Mouse (Mus musculus) liver, embryonic 16.5 days (tissue): Measurements from ENCODE around the gene Cabp4. TPM values are rescaled to one million over a fixed set of nuclear protein-coding genes. Genes with fewer than 3 reads are reported as not detected.

Source experiments
- ATAC-seq: fragments of 200-750 bp; cut with Nextera tagmentation; 2 replicates; pipeline ENCODE4 v1.8.0; 2017; ENCODE audit warnings: low read depth, mild to moderate bottlenecking, moderate number of reproducible peaks, moderate library complexity
- H3K27ac ChIP-seq: fragments of 300-500 bp; sonication (generic); 2 replicates; pipeline ENCODE4 v1.5.1; 2014; ENCODE audit warnings: mild to moderate bottlenecking, low read length
- H3K27me3 ChIP-seq: fragments of 300-500 bp; sonication (generic); 2 replicates; pipeline ENCODE4 v1.6.1; 2014; ENCODE audit warnings: low read depth, low read length, mixed read lengths; ENCODE audit not compliant: control insufficient read depth, insufficient read depth
- H3K36me3 ChIP-seq: fragments of 300-500 bp; sonication (generic); 2 replicates; pipeline ENCODE4 v1.6.1; 2014; ENCODE audit warnings: mild to moderate bottlenecking; ENCODE audit not compliant: control insufficient read depth, insufficient read depth
- H3K4me1 ChIP-seq: fragments of 300-500 bp; sonication (generic); 2 replicates; pipeline ENCODE4 v1.6.1; 2014; ENCODE audit warnings: low read depth, low read length, mixed read lengths; ENCODE audit not compliant: control insufficient read depth
- H3K4me2 ChIP-seq: fragments of 300-500 bp; sonication (generic); 2 replicates; pipeline ENCODE4 v1.6.1; 2014; ENCODE audit warnings: low read depth, low read length, mixed read lengths
- H3K4me3 ChIP-seq: fragments of 300-500 bp; sonication (generic); 2 replicates; pipeline ENCODE4 v1.5.1; 2014; ENCODE audit warnings: low read depth, mild to moderate bottlenecking, low read length
- H3K9ac ChIP-seq: fragments of 300-500 bp; sonication (generic); 2 replicates; pipeline ENCODE4 v1.6.1; 2014; ENCODE audit warnings: low read depth, low read length
- H3K9me3 ChIP-seq: fragments of 300-500 bp; sonication (generic); replicated peaks from 2 replicates; pipeline ENCODE4 v1.6.1; 2016; ENCODE audit warnings: low read length; ENCODE audit not compliant: control insufficient read depth
- WGBS: fragments of 180-500 bp; shearing (Covaris S2); extraction: QIAGEN DNeasy Blood & Tissue Kit; methylation state at CpG from one replicate; pipeline ENCODE4 v1.1.7; 2014; ENCODE audit not compliant: insufficient replicate concordance; 5-methylcytosine and 5-hydroxymethylcytosine counted together
- polyA plus RNA-seq: library from polyadenylated mRNA; unstranded; fragments of >200 nt; fragmentation: Nextera tagmentation; extraction: Ambion mirVana; gene quantifications from 2 replicates; pipeline ENCODE4 v1.2.1, GENCODE M21; 2015

Gene Cabp4
- polyA plus RNA-seq, 1 experiment from 2014 or later, result 0.18 TPM

DNA sequence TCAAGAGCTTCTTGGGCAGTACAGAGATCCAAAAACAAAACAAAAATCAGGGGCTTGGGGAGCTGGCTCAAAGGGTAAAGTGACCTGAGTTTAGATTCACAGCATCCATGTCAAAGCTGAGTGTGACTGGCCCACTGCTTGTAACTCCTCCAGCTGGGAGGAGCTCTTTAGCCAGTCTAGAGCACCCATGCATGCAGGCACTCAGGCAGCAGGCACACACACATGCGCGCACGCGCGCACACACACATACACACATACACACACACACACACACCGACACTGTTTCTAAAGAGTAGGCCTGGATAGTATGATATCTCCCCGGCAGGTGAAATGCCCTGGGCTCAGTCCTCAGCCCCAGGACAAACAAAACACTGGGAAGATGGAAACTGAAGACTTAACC lies 26.8 kb downstream of the Cabp4 start:
- no peak for ATAC-seq
- no peak overlapping the region for H3K9ac ChIP-seq
- H3K27me3 ChIP-seq, result no peaks in the 10 kb centered on the region
- H3K4me3 ChIP-seq, result no peak overlapping the region
- peaks cover 11% of the 10 kb centered on the region for H3K36me3 ChIP-seq
- H3K27ac ChIP-seq, result no peak overlapping the region
- 87% methylated on average over 7 of the region's 7 CpGs for WGBS
- H3K4me1 ChIP-seq, result peaks cover 34% of the 10 kb centered on the region
- H3K4me2 ChIP-seq, result no peak overlapping the region
- no peaks in the 10 kb centered on the region for H3K9me3 ChIP-seq

- WGBS, result 78% methylated on average over 11 of the region's 11 CpGs
- ATAC-seq, result no peak
- no peak overlapping the region for H3K4me3 ChIP-seq
These were observed 28.0 kb downstream of the Cabp4 start for GRCm38 (mm10) chr19:4115816-4116215.

GRCm38 (mm10) chr19:4115144-4115543 lies 28.7 kb downstream of the Cabp4 start:
- 85% methylated on average over 10 of the region's 10 CpGs for WGBS
- Histone ChIP-seq H3K4me2 (no peak overlapping the region), H3K4me3 (no peak overlapping the region), H3K27me3 (no peaks in the 10 kb centered on the region), H3K9ac (no peak overlapping the region), H3K36me3 (peaks cover 11% of the 10 kb centered on the region), H3K9me3 (no peaks in the 10 kb centered on the region), H3K27ac (no peak overlapping the region), H3K4me1 (peaks cover 19% of the 10 kb centered on the region)
- no peak for ATAC-seq

More at GRCm38 (mm10) chr19:4115816-4116215, 28.0 kb downstream of the Cabp4 start:
- Histone ChIP-seq H3K36me3 (peaks cover 11% of the 10 kb centered on the region), H3K4me2 (no peak overlapping the region), H3K9me3 (no peaks in the 10 kb centered on the region), H3K4me1 (peaks cover 25% of the 10 kb centered on the region), H3K27me3 (no peaks in the 10 kb centered on the region), H3K27ac (no peak overlapping the region), H3K9ac (no peak overlapping the region)

- H3K4me2 ChIP-seq, result no peak overlapping the region
These were observed 29.3 kb downstream of the Cabp4 start for GRCm38 (mm10) chr19:4114551-4114950.

GRCm38 (mm10) chr19:4113806-4114230 lies 30.0 kb downstream of the Cabp4 start:
- 13% methylated on average over 5 of the region's 5 CpGs for WGBS
- ATAC-seq, result peak; percentile 34
- H3K4me1 ChIP-seq, result peaks cover 19% of the 10 kb centered on the region
- H3K4me3 ChIP-seq, result peak overlapping the region; percentile 7
- peak overlapping the region; percentile 64 for H3K27ac ChIP-seq
- peak overlapping the region; percentile 51 for H3K4me2 ChIP-seq
- H3K9me3 ChIP-seq, result no peaks in the 10 kb centered on the region
- peak overlapping the region; percentile 42 for H3K9ac ChIP-seq
- H3K36me3 ChIP-seq, result peaks cover 11% of the 10 kb centered on the region
- no peaks in the 10 kb centered on the region for H3K27me3 ChIP-seq

More at GRCm38 (mm10) chr19:4114551-4114950, 29.3 kb downstream of the Cabp4 start:
- no peak overlapping the region for H3K9ac ChIP-seq
- no peak for ATAC-seq
- peaks cover 19% of the 10 kb centered on the region for H3K4me1 ChIP-seq
- H3K36me3 ChIP-seq, result peaks cover 11% of the 10 kb centered on the region
- no peak overlapping the region for H3K4me3 ChIP-seq
- H3K27ac ChIP-seq, result no peak overlapping the region
- WGBS, result 85% methylated on average over 10 of the region's 10 CpGs
- no peaks in the 10 kb centered on the region for H3K27me3 ChIP-seq
- no peaks in the 10 kb centered on the region for H3K9me3 ChIP-seq

GRCm38 (mm10) chr19:4113186-4113805 lies 30.5 kb downstream of the Cabp4 start:
- H3K9ac ChIP-seq, result peak overlapping the region; percentile 42
- H3K27ac ChIP-seq, result peak overlapping the region; percentile 64
- WGBS, result 26% methylated on average over 13 of the region's 13 CpGs
- peak overlapping the region; percentile 51 for H3K4me2 ChIP-seq
- peaks cover 11% of the 10 kb centered on the region for H3K36me3 ChIP-seq
- H3K4me3 ChIP-seq, result peak overlapping the region; percentile 7; the same call in 1 of the 2 replicates
- no peaks in the 10 kb centered on the region for H3K9me3 ChIP-seq
- no peaks in the 10 kb centered on the region for H3K27me3 ChIP-seq
- peaks cover 19% of the 10 kb centered on the region for H3K4me1 ChIP-seq
- ATAC-seq, result peak; percentile 73

- Histone ChIP-seq H3K4me2 (no peak overlapping the region), H3K27me3 (no peaks in the 10 kb centered on the region), H3K4me3 (no peak overlapping the region), H3K4me1 (peaks cover 19% of the 10 kb centered on the region), H3K27ac (no peak overlapping the region), H3K36me3 (peaks cover 11% of the 10 kb centered on the region), H3K9ac (no peak overlapping the region), H3K9me3 (no peaks in the 10 kb centered on the region)
- WGBS, result 84% methylated on average over 26 of the region's 26 CpGs
- no peak for ATAC-seq
These were observed 31.5 kb downstream of the Cabp4 start for GRCm38 (mm10) chr19:4112063-4112960.

GRCm38 (mm10) chr19:4108535-4108934 lies 35.3 kb downstream of the Cabp4 start:
- no peak overlapping the region for H3K4me3 ChIP-seq
- H3K4me2 ChIP-seq, result no peak overlapping the region
- H3K9ac ChIP-seq, result no peak overlapping the region
- no peaks in the 10 kb centered on the region for H3K9me3 ChIP-seq
- peaks cover 9% of the 10 kb centered on the region for H3K4me1 ChIP-seq
- no peak overlapping the region for H3K27ac ChIP-seq
- no peaks in the 10 kb centered on the region for H3K36me3 ChIP-seq
- 73% methylated on average over 9 of the region's 9 CpGs for WGBS
- ATAC-seq, result no peak
- no peaks in the 10 kb centered on the region for H3K27me3 ChIP-seq

DNA sequence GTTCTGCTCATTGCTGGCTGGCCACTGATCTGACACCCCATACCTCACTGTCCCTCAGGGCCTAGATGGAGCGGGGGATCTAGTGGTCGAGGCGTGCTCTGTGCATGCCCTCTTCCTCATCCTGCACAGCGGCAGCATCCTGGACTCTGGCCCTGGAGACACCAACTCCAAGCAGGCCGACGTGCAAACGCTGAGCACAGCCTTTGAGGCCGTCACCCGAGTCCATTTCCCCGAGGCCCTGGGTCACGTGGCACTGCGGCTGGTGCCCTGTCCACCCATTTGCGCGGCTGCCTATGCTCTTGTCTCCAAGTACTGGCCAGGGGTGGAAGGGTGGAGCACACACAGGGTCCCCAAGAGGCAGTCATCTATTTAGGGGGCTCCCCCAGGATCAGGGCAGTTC lies 37.2 kb downstream of the Cabp4 start:
- no peak overlapping the region for H3K9ac ChIP-seq
- H3K4me3 ChIP-seq, result no peak overlapping the region
- WGBS, result 80% methylated on average over 14 of the region's 14 CpGs
- H3K4me2 ChIP-seq, result no peak overlapping the region
- H3K36me3 ChIP-seq, result no peaks in the 10 kb centered on the region
- no peak overlapping the region for H3K27ac ChIP-seq
- no peaks in the 10 kb centered on the region for H3K4me1 ChIP-seq
- peaks cover 6% of the 10 kb centered on the region for H3K27me3 ChIP-seq
- no peaks in the 10 kb centered on the region for H3K9me3 ChIP-seq
- no peak for ATAC-seq
